Mouse (Mus musculus) liver, postnatal 0 days (tissue): ENCODE measurements around the gene Rln3.

Experiments used
- CTCF ChIP-seq: sonication (generic); IDR thresholded peaks from 2 replicates; pipeline ENCODE4 v1.5.1; 2016; ENCODE audit warnings: antibody characterized with exemption, low read depth
- EP300 ChIP-seq: IDR thresholded peaks from 2 replicates; pipeline ENCODE4 v1.6.1; 2016; ENCODE audit warnings: antibody characterized with exemption, low read depth, mild to moderate bottlenecking

DNA sequence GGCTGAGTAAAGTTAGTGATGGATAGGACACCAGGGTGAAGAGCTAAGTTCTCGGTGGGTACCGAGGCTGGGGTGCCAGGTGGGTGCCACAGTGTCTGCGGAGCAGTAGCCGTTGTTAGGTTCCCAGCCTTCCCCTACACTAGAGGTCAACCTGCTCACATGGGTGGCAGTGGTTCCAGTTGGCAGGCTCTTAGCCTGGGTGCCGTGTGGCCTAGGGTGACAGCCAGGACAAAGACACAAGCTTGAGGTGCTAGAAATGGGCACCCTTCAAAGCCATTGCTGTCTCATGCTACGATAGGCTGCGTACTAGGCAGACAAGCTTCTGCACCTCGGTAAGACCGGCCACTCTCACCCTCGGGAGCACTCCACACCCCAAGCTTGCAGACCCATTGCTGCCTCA is 27.5 kb upstream of the Rln3 start:
- TF ChIP-seq CTCF (no peak), EP300 (no peak)
